Mouse (Mus musculus) CD4-positive, CD25-positive, alpha-beta regulatory T cell, adult 9 weeks (primary cell): Measurements from ENCODE around the gene Ttc36. TPM values are rescaled to one million over a fixed set of nuclear protein-coding genes. Genes with fewer than 3 reads are reported as not detected.

Experiments used
- polyA plus RNA-seq: library from polyadenylated mRNA; unstranded; fragments of 100-300 nt; shearing (Covaris generic); gene quantifications from one replicate; pipeline ENCODE4 v1.2.1, GENCODE M21; 2017

The Ttc36 gene
- not detected for polyA plus RNA-seq

DNA sequence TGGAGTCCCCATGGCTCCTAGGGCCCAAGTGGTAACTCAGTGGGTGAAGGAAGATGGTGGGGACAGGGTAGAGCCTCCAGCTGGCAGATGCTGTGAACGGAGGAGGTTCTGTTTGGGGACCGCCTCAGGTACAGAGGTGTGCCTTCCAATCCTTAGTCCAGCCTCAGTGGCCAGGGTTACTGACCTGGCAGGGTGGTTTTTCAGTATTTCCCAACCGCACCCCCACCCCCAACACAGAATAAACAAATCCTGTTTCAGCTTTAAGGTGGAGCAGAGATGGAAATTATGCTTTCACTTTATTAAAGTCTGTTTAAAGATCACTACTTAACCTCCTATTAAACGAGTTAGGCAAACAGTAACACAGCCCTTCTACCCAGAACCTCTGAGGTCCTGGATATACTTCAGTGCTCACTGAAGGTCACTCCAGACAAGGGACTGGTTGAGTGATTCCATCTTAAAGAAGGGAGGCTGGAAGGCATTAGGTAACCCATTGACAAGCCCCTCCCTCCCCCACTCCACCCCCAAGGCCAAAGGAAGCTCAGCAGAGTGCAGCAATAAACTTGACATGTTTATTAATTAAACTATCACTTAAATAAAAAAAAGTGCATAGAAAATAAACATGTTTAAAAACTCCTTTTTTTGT lies at the start of gene Ttc36:
TSS of gene Ttc36 (minus strand) at position 265 of the 643 bp plus-strand sequence.

DNA sequence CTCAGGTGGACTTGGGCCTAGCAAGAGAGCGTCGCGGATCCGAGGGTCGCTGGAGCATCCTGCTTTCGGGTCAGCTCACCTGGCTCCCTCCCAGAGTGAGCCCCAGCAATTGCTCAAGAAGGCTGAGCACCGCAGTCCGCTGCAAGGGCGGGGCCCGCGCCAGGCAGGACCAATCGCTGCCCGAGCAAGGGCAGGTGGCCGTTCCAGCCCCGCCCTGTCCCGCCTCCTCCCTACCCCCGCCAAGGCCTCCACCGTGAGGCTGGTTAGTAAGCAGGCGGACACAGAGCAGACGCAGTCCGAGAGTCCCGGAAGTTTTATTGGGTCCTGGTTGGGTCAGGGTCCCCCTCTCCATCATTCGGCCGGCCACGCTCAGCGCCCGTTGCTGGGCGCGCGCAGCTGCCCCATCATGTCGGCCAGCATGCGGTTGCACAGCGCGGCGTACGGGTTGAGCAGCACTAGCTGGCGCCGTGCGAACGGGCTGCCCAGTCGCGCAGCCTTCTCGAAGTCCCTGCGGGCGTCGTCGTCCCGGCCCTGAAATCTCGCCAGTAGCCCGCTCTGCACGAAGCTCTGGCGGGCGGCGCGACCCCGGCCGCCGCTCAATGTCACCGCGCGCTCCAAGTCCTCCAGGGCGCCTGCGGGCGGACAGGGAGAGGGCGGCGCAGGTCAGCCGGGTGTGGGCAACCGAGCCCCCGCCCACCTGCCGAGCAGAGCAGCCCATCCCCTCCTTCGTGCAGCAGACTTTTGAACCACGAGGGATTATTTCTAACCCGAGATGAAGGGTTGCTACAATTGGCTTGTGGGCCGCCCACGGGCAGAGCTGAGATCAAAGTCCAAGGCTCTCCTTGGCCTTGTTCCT lies 3.5 kb downstream of the Ttc36 start, which contains the start of gene Tmem25:
TSS of gene Tmem25 (minus strand) at position 206 of the 856 bp plus-strand sequence.

DNA sequence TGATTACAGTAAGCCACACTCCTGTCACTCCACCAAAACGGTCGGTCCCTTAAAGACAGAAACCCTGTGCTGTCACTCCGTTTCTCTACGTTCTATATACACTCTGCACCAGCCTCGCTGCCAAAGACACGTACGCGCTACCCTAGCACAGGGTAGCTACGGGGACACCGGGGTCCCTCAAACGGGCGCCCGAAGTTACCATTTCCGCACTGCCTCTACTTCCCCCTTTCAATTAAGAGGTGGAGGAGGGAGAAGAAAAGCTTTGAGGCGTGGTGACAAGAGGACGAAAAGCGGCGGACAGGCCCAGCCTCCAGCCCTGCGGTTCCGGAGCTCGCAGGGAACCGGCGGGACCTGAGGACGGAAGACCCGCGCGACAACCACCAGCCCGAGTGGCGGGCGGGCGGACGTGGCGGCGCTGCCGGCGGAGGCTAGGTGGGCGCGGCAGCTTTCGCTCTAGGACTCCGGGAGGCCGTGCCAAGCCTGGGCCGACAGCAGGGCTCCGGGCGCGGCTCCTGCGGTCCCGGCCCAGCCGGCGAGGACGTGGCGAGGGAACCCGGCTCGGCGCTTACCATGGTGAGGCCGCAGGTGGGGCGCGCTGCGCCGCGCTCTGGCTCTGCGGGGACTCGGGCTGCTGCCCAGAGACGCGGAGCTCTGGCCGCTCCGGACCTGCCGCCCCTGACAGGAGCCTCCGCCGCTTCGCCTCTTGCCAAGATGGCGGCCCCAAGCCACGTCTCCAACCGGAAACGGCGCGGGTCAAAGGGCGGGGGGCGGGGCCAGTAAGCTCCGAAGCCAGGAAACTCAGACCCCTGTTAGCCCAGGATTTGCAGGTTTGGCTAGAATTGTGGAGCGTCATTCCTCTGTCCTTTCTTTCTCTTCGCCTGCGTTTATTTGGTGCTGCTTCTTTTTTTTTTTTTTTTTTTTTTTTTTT lies 35.5 kb downstream of the Ttc36 start, which contains the start of the genes Arcn1 and Ift46:
TSS of gene Arcn1 (minus strand) at position 745 of the 928 bp plus-strand sequence.
TSS of gene Ift46 (plus strand) at position 808 of the 928 bp plus-strand sequence.

Other genes with a start within 250 kb of the Ttc36 start
- gene Cxcr5, start 241.2 kb downstream of the Ttc36 start, polyA plus RNA-seq: 93.5 TPM
- gene Ddx6, start 198.2 kb downstream of the Ttc36 start, polyA plus RNA-seq: 51.6 TPM
- not detected for gene Treh, start 129.8 kb downstream of the Ttc36 start, polyA plus RNA-seq
- gene Phldb1, start 67.9 kb downstream of the Ttc36 start, polyA plus RNA-seq: 0.89 TPM
- gene Arcn1, start 35.2 kb downstream of the Ttc36 start, polyA plus RNA-seq: 90.7 TPM
- gene Ift46, start 35.2 kb downstream of the Ttc36 start, polyA plus RNA-seq: 47.3 TPM
- gene Tmem25, start 3.8 kb downstream of the Ttc36 start, polyA plus RNA-seq: 0.48 TPM
- gene Kmt2a, start 78.2 kb upstream of the Ttc36 start, polyA plus RNA-seq: 22.1 TPM
- 408 TPM for gene Atp5l, start 117.7 kb upstream of the Ttc36 start, polyA plus RNA-seq
- gene Ube4a, start 162.5 kb upstream of the Ttc36 start, polyA plus RNA-seq: 58.4 TPM
- 1,544 TPM for gene Cd3g, start 177.4 kb upstream of the Ttc36 start, polyA plus RNA-seq
- gene Cd3d, start 178.7 kb upstream of the Ttc36 start, polyA plus RNA-seq: 1,135 TPM
- gene Cd3e, start 206.6 kb upstream of the Ttc36 start, polyA plus RNA-seq: 1,627 TPM
- gene Mpzl2, start 236.7 kb upstream of the Ttc36 start, polyA plus RNA-seq: 0.17 TPM